Mouse (Mus musculus): ENCODE measurements around the gene Wbp1l. TPM values are rescaled to one million over a fixed set of nuclear protein-coding genes. Genes with fewer than 3 reads are reported as not detected.
A peak's percentile ranks its signal among the peaks of the same experiment; 100 is the strongest.

Wbp1l gene
- polyA plus RNA-seq, 1 experiment from 2014 or later: 30.3 TPM

- Histone ChIP-seq H3K4me1 (ENCODE audit: control insufficient read depth, insufficient read depth, low read length) (peaks cover 51% of the 10 kb centered on the region), H3K27me3 (ENCODE audit: control insufficient read depth, insufficient read depth, low read length) (no peaks in the 10 kb centered on the region), H3K27ac (ENCODE audit: low read depth, low read length) (peak overlapping the region; percentile 45), H3K4me2 (peak overlapping the region; percentile 36; the same call in 1 of the 2 replicates), H3K36me3 (ENCODE audit: control insufficient read depth, insufficient read depth, low read length) (peaks cover 4% of the 10 kb centered on the region; the same call in 1 of the 2 replicates), H3K4me3 (ENCODE audit: low read depth, low read length) (no peak overlapping the region), H3K9me3 (ENCODE audit: control insufficient read depth, low read length) (no peaks in the 10 kb centered on the region), H3K9ac (ENCODE audit: low read length) (peak overlapping the region; percentile 28; the same call in 1 of the 2 replicates)
- no peak for ATAC-seq (ENCODE audit: low FRiP score)
- DNase-seq (ENCODE audit: low spot score, missing footprints): peak; percentile 90
- WGBS: 30% methylated on average over 12 of the region's 12 CpGs
These were observed 23.8 kb downstream of the Wbp1l start for GRCm38 (mm10) chr19:46622659-46623193.

GRCm38 (mm10) chr19:46623194-46623667 is 24.3 kb downstream of the Wbp1l start:
- H3K4me2 ChIP-seq: peak overlapping the region; percentile 36
- H3K27ac ChIP-seq (ENCODE audit: low read depth, low read length): peak overlapping the region; percentile 45; the same call in 1 of the 2 replicates
- DNase-seq (ENCODE audit: low spot score, missing footprints) (peak; percentile 89), ATAC-seq (ENCODE audit: low FRiP score) (peak; percentile 73)
- H3K9ac ChIP-seq (ENCODE audit: low read length): peak overlapping the region; percentile 47; the same call in 1 of the 2 replicates
- peak overlapping the region; percentile 10; the same call in 1 of the 2 replicates for H3K4me3 ChIP-seq (ENCODE audit: low read depth, low read length)
- WGBS: 3% methylated on average over 16 of the region's 16 CpGs
- peaks cover 55% of the 10 kb centered on the region for H3K4me1 ChIP-seq (ENCODE audit: control insufficient read depth, insufficient read depth, low read length)
- H3K9me3 ChIP-seq (ENCODE audit: control insufficient read depth, low read length): no peaks in the 10 kb centered on the region
- H3K27me3 ChIP-seq (ENCODE audit: control insufficient read depth, insufficient read depth, low read length): no peaks in the 10 kb centered on the region
- peaks cover 4% of the 10 kb centered on the region; the same call in 1 of the 2 replicates for H3K36me3 ChIP-seq (ENCODE audit: control insufficient read depth, insufficient read depth, low read length)

- H3K4me2 ChIP-seq: peak overlapping the region; percentile 36
- H3K27me3 ChIP-seq (ENCODE audit: control insufficient read depth, insufficient read depth, low read length): no peaks in the 10 kb centered on the region
- H3K4me1 ChIP-seq (ENCODE audit: control insufficient read depth, insufficient read depth, low read length): peaks cover 57% of the 10 kb centered on the region
- no peaks in the 10 kb centered on the region for H3K9me3 ChIP-seq (ENCODE audit: control insufficient read depth, low read length)
- H3K9ac ChIP-seq (ENCODE audit: low read length): peak overlapping the region; percentile 47
- peak overlapping the region; percentile 10 for H3K4me3 ChIP-seq (ENCODE audit: low read depth, low read length)
- peak; percentile 47; the same call in 1 of the 2 replicates for ATAC-seq (ENCODE audit: low FRiP score)
- DNase-seq (ENCODE audit: low spot score, missing footprints): peak; percentile 90
- H3K27ac ChIP-seq (ENCODE audit: low read depth, low read length): peak overlapping the region; percentile 44; the same call in 1 of the 2 replicates
- 24% methylated on average over 19 of the region's 19 CpGs for WGBS
- peaks cover 4% of the 10 kb centered on the region; the same call in 1 of the 2 replicates for H3K36me3 ChIP-seq (ENCODE audit: control insufficient read depth, insufficient read depth, low read length)
These were observed 25.2 kb downstream of the Wbp1l start for GRCm38 (mm10) chr19:46623790-46624772.

GRCm38 (mm10) chr19:46625015-46625414 is 26.1 kb downstream of the Wbp1l start:
- no peak for ATAC-seq (ENCODE audit: low FRiP score)
- Histone ChIP-seq H3K4me3 (ENCODE audit: low read depth, low read length) (no peak overlapping the region), H3K4me2 (no peak overlapping the region), H3K4me1 (ENCODE audit: control insufficient read depth, insufficient read depth, low read length) (peaks cover 57% of the 10 kb centered on the region), H3K9me3 (ENCODE audit: control insufficient read depth, low read length) (no peaks in the 10 kb centered on the region), H3K27ac (ENCODE audit: low read depth, low read length) (no peak overlapping the region), H3K36me3 (ENCODE audit: control insufficient read depth, insufficient read depth, low read length) (peaks cover 4% of the 10 kb centered on the region; the same call in 1 of the 2 replicates), H3K9ac (ENCODE audit: low read length) (no peak overlapping the region), H3K27me3 (ENCODE audit: control insufficient read depth, insufficient read depth, low read length) (no peaks in the 10 kb centered on the region)
- 92% methylated on average over 12 of the region's 12 CpGs for WGBS
- DNase-seq (ENCODE audit: low spot score, missing footprints): no peak

- Histone ChIP-seq H3K36me3 (ENCODE audit: control insufficient read depth, insufficient read depth, low read length) (peaks cover 4% of the 10 kb centered on the region; the same call in 1 of the 2 replicates), H3K4me3 (ENCODE audit: low read depth, low read length) (no peak overlapping the region), H3K9me3 (ENCODE audit: control insufficient read depth, low read length) (no peaks in the 10 kb centered on the region), H3K27ac (ENCODE audit: low read depth, low read length) (no peak overlapping the region), H3K27me3 (ENCODE audit: control insufficient read depth, insufficient read depth, low read length) (no peaks in the 10 kb centered on the region), H3K4me1 (ENCODE audit: control insufficient read depth, insufficient read depth, low read length) (peaks cover 52% of the 10 kb centered on the region), H3K4me2 (no peak overlapping the region), H3K9ac (ENCODE audit: low read length) (no peak overlapping the region)
- WGBS: 67% methylated on average over 10 of the region's 10 CpGs
- no peak for ATAC-seq (ENCODE audit: low FRiP score)
- no peak for DNase-seq (ENCODE audit: low spot score, missing footprints)
These were observed 26.6 kb downstream of the Wbp1l start for GRCm38 (mm10) chr19:46625519-46625918.

- ATAC-seq (ENCODE audit: low FRiP score): no peak
These were observed 29.5 kb downstream of the Wbp1l start for GRCm38 (mm10) chr19:46628403-46628802.

GRCm38 (mm10) chr19:46629807-46630206 is 30.9 kb downstream of the Wbp1l start:
- no peak overlapping the region for H3K9ac ChIP-seq (ENCODE audit: low read length)
- H3K4me3 ChIP-seq (ENCODE audit: low read depth, low read length): no peak overlapping the region
- no peak overlapping the region for H3K27ac ChIP-seq (ENCODE audit: low read depth, low read length)
- ATAC-seq (ENCODE audit: low FRiP score) (no peak), DNase-seq (ENCODE audit: low spot score, missing footprints) (no peak)
- H3K36me3 ChIP-seq (ENCODE audit: control insufficient read depth, insufficient read depth, low read length): peaks cover 3% of the 10 kb centered on the region; the same call in 1 of the 2 replicates
- no peak overlapping the region for H3K4me2 ChIP-seq
- no peaks in the 10 kb centered on the region for H3K9me3 ChIP-seq (ENCODE audit: control insufficient read depth, low read length)
- peaks cover 13% of the 10 kb centered on the region for H3K4me1 ChIP-seq (ENCODE audit: control insufficient read depth, insufficient read depth, low read length)
- no peaks in the 10 kb centered on the region for H3K27me3 ChIP-seq (ENCODE audit: control insufficient read depth, insufficient read depth, low read length)
- WGBS: 75% methylated on average over 9 of the region's 9 CpGs

More at GRCm38 (mm10) chr19:46628403-46628802, 29.5 kb downstream of the Wbp1l start:
- Histone ChIP-seq H3K27me3 (ENCODE audit: control insufficient read depth, insufficient read depth, low read length) (no peaks in the 10 kb centered on the region), H3K9ac (ENCODE audit: low read length) (no peak overlapping the region), H3K9me3 (ENCODE audit: control insufficient read depth, low read length) (no peaks in the 10 kb centered on the region), H3K4me1 (ENCODE audit: control insufficient read depth, insufficient read depth, low read length) (peaks cover 26% of the 10 kb centered on the region), H3K4me3 (ENCODE audit: low read depth, low read length) (no peak overlapping the region), H3K4me2 (no peak overlapping the region), H3K36me3 (ENCODE audit: control insufficient read depth, insufficient read depth, low read length) (peaks cover 4% of the 10 kb centered on the region; the same call in 1 of the 2 replicates), H3K27ac (ENCODE audit: low read depth, low read length) (no peak overlapping the region)
- DNase-seq (ENCODE audit: low spot score, missing footprints): no peak
- 85% methylated on average over 10 of the region's 10 CpGs for WGBS

GRCm38 (mm10) chr19:46631637-46632036 is 32.8 kb downstream of the Wbp1l start:
- ATAC-seq (ENCODE audit: low FRiP score): no peak
- peaks cover 11% of the 10 kb centered on the region for H3K4me1 ChIP-seq (ENCODE audit: control insufficient read depth, insufficient read depth, low read length)
- no peaks in the 10 kb centered on the region for H3K9me3 ChIP-seq (ENCODE audit: control insufficient read depth, low read length)
- H3K36me3 ChIP-seq (ENCODE audit: control insufficient read depth, insufficient read depth, low read length): no peaks in the 10 kb centered on the region
- H3K9ac ChIP-seq (ENCODE audit: low read length): no peak overlapping the region
- no peak overlapping the region for H3K4me2 ChIP-seq
- DNase-seq (ENCODE audit: low spot score, missing footprints): no peak
- no peak overlapping the region for H3K4me3 ChIP-seq (ENCODE audit: low read depth, low read length)
- WGBS: 76% methylated on average over 9 of the region's 9 CpGs
- no peaks in the 10 kb centered on the region for H3K27me3 ChIP-seq (ENCODE audit: control insufficient read depth, insufficient read depth, low read length)
- H3K27ac ChIP-seq (ENCODE audit: low read depth, low read length): no peak overlapping the region
